Mouse (Mus musculus): ENCODE data around the gene B230104I21Rik. TPM values are rescaled to one million over a fixed set of nuclear protein-coding genes. Genes with fewer than 3 reads are reported as not detected.
A peak's percentile ranks its signal among the peaks of the same experiment; 100 is the strongest.

B230104I21Rik gene
- not detected in 2 replicates for polyA plus RNA-seq (2014; fragmentation: Nextera tagmentation; extraction: Ambion mirVana)

DNA sequence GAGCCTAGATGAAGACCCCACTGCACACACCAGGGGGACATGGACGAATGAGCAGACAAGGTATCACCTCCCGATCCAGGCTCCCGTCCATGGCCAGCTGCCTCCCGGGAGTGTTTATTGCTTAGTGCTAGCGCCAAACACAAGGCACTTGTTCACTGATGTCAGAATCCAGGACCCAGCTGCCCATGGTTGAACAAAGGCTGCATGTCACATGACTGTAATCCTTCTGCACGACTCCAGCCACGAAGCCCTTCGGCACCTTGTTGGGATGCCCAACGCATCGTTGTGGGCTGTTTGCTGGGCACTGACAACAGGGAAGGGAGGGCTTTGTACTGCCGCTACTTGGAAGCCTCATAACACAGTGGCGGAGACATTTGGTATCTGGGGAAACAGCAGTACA is at the start of gene B230104I21Rik:
B230104I21Rik (plus strand) TSS at position 367 of the 400 bp plus-strand sequence.
- H3K9me3 ChIP-seq (ENCODE audit: control insufficient read depth, low read length) = no peaks in the 10 kb centered on the region
- H3K27ac ChIP-seq = peak within 1 kb of the TSS; percentile 43; the same call in 1 of the 2 replicates
- H3K9ac ChIP-seq = no peak within 1 kb of the TSS
- ATAC-seq (ENCODE audit: low FRiP score) (peak; percentile 51; the same call in 1 of the 2 replicates), DNase-seq (ENCODE audit: low spot score) (no peak)
- WGBS = 39% methylated on average over 12 of the region's 12 CpGs
- H3K4me1 ChIP-seq (replicated peaks; ENCODE audit: control insufficient read depth, insufficient read depth, low read length) = peaks cover 20% of the 10 kb centered on the region
- H3K4me2 ChIP-seq (replicated peaks) = peak within 1 kb of the TSS; percentile 40
- H3K36me3 ChIP-seq (replicated peaks; ENCODE audit: control insufficient read depth, insufficient read depth) = no peaks in the 10 kb centered on the region
- peak within 1 kb of the TSS; percentile 16 for H3K4me3 ChIP-seq (replicated peaks; ENCODE audit: low read length)
- H3K27me3 ChIP-seq (ENCODE audit: control insufficient read depth, insufficient read depth, low read length) = peaks cover 9% of the 10 kb centered on the region

DNA sequence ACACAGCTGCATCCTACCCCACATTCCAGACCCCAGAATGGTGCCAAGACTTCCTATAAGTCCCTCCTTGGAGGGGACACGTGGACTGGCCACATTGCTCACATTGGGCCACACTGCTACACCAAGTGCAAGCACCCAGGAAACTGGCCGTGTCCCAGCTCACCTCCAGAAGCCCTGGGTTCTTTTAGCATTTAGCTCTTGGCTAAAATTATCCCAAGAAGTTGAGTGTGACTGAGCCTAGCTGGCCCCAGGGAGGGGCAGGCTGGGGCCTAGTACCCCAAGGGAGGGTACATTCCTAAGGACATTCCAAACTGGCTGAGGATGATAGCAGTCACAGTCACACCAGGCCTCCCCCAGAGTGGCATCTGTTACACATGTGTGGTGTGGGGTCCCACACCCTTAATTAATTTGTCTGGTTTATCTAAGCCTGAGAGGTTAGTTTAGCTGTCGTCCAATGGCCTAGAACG is 42.2 kb upstream of the B230104I21Rik start:
- H3K36me3 ChIP-seq (replicated peaks; ENCODE audit: control insufficient read depth, insufficient read depth) = no peaks in the 10 kb centered on the region
- 0 out of 2 replicates have a peak, but pooled peaks cover 6% of the 10 kb centered on the region for H3K4me1 ChIP-seq (replicated peaks; ENCODE audit: control insufficient read depth, insufficient read depth, low read length)
- H3K4me2 ChIP-seq (replicated peaks) = no peak overlapping the region
- no peak overlapping the region for H3K4me3 ChIP-seq (replicated peaks; ENCODE audit: low read length)
- H3K27me3 ChIP-seq (ENCODE audit: control insufficient read depth, insufficient read depth, low read length) = peaks cover 9% of the 10 kb centered on the region; the same call in 1 of the 2 replicates
- DNase-seq (ENCODE audit: low spot score) (no peak), ATAC-seq (ENCODE audit: low FRiP score) (no peak)
- 69% methylated on average over 4 of the region's 4 CpGs for WGBS
- H3K9ac ChIP-seq = no peak overlapping the region
- no peaks in the 10 kb centered on the region for H3K9me3 ChIP-seq (ENCODE audit: control insufficient read depth, low read length)
- no peak overlapping the region for H3K27ac ChIP-seq

DNA sequence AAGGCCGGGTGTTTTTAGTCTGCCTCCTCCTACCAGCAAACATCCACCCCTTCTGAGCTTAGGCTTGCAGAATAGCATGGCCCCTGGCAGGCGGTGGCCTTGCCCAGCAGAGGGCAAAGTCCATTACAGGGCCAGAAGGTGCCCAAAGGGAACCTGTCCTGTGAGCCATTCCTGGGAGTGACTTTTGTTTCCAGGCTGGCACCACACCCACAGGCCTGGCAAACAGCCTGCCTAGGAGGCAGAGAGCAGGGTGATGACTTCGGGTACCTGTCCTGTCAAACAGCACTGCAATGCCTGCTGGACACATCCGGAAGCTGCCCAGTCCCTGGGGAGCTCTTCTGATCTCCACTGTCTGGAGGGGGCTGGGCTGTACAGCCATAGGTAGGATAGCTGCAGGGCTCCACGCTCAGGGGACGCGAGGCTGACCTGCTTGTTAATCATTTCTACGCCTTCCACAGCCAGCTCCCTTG is 41.6 kb upstream of the B230104I21Rik start:
- Histone ChIP-seq H3K4me1 (replicated peaks; ENCODE audit: control insufficient read depth, insufficient read depth, low read length) (0 out of 2 replicates have a peak, but pooled peaks cover 6% of the 10 kb centered on the region), H3K4me3 (replicated peaks; ENCODE audit: low read length) (no peak overlapping the region), H3K9ac (no peak overlapping the region), H3K36me3 (replicated peaks; ENCODE audit: control insufficient read depth, insufficient read depth) (no peaks in the 10 kb centered on the region), H3K4me2 (replicated peaks) (no peak overlapping the region), H3K27me3 (ENCODE audit: control insufficient read depth, insufficient read depth, low read length) (peaks cover 14% of the 10 kb centered on the region; the same call in 1 of the 2 replicates), H3K9me3 (ENCODE audit: control insufficient read depth, low read length) (no peaks in the 10 kb centered on the region), H3K27ac (no peak overlapping the region)
- DNase-seq (ENCODE audit: low spot score) (no peak), ATAC-seq (ENCODE audit: low FRiP score) (no peak)
- 37% methylated on average over 8 of the region's 8 CpGs for WGBS

DNA sequence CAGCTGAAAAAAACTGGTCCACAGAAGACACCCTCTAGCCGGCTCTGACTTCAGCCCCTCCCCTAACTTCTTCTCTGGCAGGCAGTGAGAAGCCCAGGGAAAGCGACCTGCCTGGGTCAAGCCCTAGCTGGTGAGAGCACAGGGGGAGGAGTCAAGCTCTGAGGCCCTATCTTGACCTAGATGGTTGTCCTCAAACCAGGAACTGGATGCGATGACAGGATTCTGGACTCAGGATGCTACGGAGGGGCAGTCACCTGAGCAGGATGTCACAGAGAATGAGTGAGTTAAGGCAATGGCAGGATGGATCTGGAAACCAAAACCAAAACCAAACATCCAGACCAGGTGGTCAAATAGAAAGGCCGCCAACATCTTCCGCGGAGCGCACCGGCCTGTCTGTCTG is 38.2 kb upstream of the B230104I21Rik start:
- Histone ChIP-seq H3K4me2 (replicated peaks) (no peak overlapping the region), H3K27me3 (ENCODE audit: control insufficient read depth, insufficient read depth, low read length) (peaks cover 37% of the 10 kb centered on the region), H3K4me1 (replicated peaks; ENCODE audit: control insufficient read depth, insufficient read depth, low read length) (peaks cover 16% of the 10 kb centered on the region; the same call in 1 of the 2 replicates), H3K36me3 (replicated peaks; ENCODE audit: control insufficient read depth, insufficient read depth) (no peaks in the 10 kb centered on the region), H3K27ac (no peak overlapping the region), H3K9ac (no peak overlapping the region), H3K4me3 (replicated peaks; ENCODE audit: low read length) (no peak overlapping the region), H3K9me3 (ENCODE audit: control insufficient read depth, low read length) (no peaks in the 10 kb centered on the region)
- ATAC-seq (ENCODE audit: low FRiP score) (no peak), DNase-seq (ENCODE audit: low spot score) (no peak)
- WGBS = 39% methylated on average over 9 of the region's 9 CpGs

DNA sequence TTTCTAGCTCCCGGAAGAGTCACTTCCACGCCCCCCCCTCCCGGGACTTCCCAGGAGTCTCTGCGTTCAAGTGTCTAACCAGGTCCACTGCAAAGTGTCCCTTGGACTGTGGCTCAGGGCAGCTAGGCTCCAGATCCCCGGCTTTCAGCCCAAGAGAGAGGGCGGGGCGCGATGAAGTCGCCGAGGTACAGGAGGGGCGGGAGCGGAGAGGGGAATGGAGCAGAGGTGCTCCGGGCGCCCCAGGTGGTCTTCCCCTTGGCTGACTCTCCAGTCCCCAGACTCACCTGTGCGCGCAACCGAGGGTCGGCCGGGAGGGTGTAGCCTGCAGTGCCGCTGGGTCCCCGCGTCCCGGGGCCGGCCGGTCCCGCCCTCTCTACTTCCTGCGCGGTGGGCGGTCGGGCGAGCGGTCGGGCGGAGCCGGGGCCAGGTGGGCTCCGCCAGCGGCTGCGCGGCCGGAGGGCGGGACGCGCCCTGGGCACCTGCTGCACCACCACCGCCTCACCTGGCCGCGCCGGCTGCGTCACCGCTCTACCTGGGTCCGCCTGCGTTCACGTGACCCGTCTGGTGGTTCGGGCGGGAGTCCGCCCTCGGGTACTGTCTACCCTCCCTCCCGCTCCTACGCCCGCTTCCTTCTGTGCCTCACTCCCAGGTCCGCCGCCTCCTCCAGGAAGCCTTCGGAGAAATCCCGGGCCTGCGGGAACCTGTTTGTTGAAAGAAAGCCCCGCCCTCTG is 36.2 kb upstream of the B230104I21Rik start:
- peaks cover 10% of the 10 kb centered on the region; the same call in 1 of the 2 replicates for H3K4me1 ChIP-seq (replicated peaks; ENCODE audit: control insufficient read depth, insufficient read depth, low read length)
- peak overlapping the region; percentile 76 for H3K4me2 ChIP-seq (replicated peaks)
- whole genome bisulfite sequencing = 2% methylated on average over 62 of the region's 66 CpGs
- peak overlapping the region; percentile 38 for H3K9ac ChIP-seq
- no peaks in the 10 kb centered on the region for H3K9me3 ChIP-seq (ENCODE audit: control insufficient read depth, low read length)
- ATAC-seq (ENCODE audit: low FRiP score) = peak; percentile 50; the same call in 1 of the 2 replicates
- H3K4me3 ChIP-seq (replicated peaks; ENCODE audit: low read length) = peak overlapping the region; percentile 41
- H3K27ac ChIP-seq = no peak overlapping the region
- no peak for DNase-seq (ENCODE audit: low spot score)
- H3K27me3 ChIP-seq (ENCODE audit: control insufficient read depth, insufficient read depth, low read length) = peaks cover 37% of the 10 kb centered on the region
- no peaks in the 10 kb centered on the region for H3K36me3 ChIP-seq (replicated peaks; ENCODE audit: control insufficient read depth, insufficient read depth)

DNA sequence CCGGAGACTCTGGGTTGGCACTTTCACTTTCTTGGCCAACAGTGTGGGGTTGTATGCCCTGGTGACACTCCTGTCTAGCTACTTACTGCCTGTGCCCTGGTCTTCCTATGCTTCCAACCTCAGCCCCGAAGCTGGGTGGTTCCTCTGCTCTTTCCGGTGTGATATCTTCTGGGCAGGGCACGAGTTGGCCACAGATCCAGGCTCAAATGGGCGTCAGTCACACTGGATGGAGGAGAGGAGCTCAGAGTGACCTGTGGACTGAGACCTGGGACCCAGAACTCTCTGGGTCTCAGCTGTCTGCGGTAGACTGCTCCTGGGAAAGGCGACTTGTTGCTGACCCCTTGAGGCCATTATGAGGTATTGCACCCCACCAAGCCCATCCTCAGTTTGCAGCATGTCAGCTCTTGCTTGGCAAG is 34.5 kb upstream of the B230104I21Rik start, which contains the start of gene Arhgef16:
Arhgef16 (minus strand) TSS at position 211 of the 416 bp plus-strand sequence.
- H3K4me3 ChIP-seq (replicated peaks; ENCODE audit: low read length) = no peak within 1 kb of the TSS
- no peak within 1 kb of the TSS for H3K27ac ChIP-seq
- ATAC-seq (ENCODE audit: low FRiP score) (peak; percentile 40; the same call in 1 of the 2 replicates), DNase-seq (ENCODE audit: low spot score) (peak; percentile 71)
- 27% methylated on average over 7 of the region's 7 CpGs for WGBS
- no peaks in the 10 kb centered on the region for H3K9me3 ChIP-seq (ENCODE audit: control insufficient read depth, low read length)
- H3K4me2 ChIP-seq (replicated peaks) = no peak within 1 kb of the TSS
- H3K4me1 ChIP-seq (replicated peaks; ENCODE audit: control insufficient read depth, insufficient read depth, low read length) = peaks cover 10% of the 10 kb centered on the region; the same call in 1 of the 2 replicates
- peaks cover 37% of the 10 kb centered on the region for H3K27me3 ChIP-seq (ENCODE audit: control insufficient read depth, insufficient read depth, low read length)
- no peaks in the 10 kb centered on the region for H3K36me3 ChIP-seq (replicated peaks; ENCODE audit: control insufficient read depth, insufficient read depth)
- no peak within 1 kb of the TSS for H3K9ac ChIP-seq

DNA sequence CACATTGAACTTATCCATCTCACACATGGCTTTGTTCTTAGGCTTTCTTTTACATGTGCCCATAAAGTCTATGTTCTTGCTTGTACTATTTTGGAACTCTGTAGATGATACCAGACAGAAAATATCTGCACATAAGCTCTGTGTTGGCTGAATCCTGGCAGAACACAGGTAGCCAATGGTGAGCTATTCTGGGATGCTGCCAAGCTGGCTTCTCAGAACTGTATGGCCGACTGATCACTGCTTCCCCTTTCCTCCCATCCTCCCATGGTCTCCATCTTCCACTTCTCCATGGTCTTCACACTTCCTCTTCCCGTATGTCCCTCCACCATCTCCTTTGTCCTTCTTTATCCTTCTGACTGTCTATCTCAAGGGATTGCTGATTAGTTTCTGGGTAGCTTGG is 26.8 kb upstream of the B230104I21Rik start:
- no peaks in the 10 kb centered on the region for H3K9me3 ChIP-seq (ENCODE audit: control insufficient read depth, low read length)
- ATAC-seq (ENCODE audit: low FRiP score) (no peak), DNase-seq (ENCODE audit: low spot score) (no peak)
- H3K4me3 ChIP-seq (replicated peaks; ENCODE audit: low read length) = no peak overlapping the region
- H3K27ac ChIP-seq = no peak overlapping the region
- WGBS = 87% methylated on average over 2 of the region's 2 CpGs
- no peak overlapping the region for H3K9ac ChIP-seq
- no peaks in the 10 kb centered on the region for H3K4me1 ChIP-seq (replicated peaks; ENCODE audit: control insufficient read depth, insufficient read depth, low read length)
- H3K4me2 ChIP-seq (replicated peaks) = no peak overlapping the region
- H3K27me3 ChIP-seq (ENCODE audit: control insufficient read depth, insufficient read depth, low read length) = no peaks in the 10 kb centered on the region
- no peaks in the 10 kb centered on the region for H3K36me3 ChIP-seq (replicated peaks; ENCODE audit: control insufficient read depth, insufficient read depth)

DNA sequence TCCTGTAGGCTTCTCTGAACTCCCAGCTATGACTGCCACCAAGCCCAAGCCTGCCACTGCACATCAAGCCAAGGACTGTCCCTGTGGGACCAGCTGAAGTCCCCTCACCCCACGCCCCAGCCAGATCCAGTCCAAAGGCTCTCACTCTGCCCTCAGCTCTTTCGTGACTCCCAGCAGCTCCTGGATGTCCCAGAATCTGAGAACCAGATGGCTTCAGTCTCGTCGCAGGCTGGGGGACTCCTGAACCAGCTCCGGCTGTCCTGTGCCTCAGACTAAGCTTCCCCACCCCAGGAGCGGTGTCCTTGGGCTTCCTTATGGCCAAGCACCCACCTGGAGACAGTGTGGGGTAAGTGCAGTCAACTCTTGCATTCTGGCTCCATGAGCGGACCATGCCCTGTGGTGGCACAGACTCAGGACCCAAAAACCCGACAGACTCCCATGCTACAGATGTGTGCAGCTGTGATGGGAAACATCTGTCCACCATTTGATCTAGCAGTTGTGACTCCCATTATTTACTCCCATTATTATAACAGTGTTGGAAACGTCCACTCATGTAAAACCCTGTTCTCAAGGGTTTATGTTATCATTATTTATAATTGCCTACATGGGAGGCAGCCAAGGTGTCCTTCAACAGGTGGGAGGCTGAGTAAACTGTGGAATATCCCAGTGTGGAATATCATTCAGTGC is 25.2 kb upstream of the B230104I21Rik start:
- no peak for DNase-seq (ENCODE audit: low spot score)
- WGBS = 83% methylated on average over 9 of the region's 9 CpGs

More for the DNA sequence above, 25.2 kb upstream of the B230104I21Rik start:
- H3K27me3 ChIP-seq (ENCODE audit: control insufficient read depth, insufficient read depth, low read length) = no peaks in the 10 kb centered on the region
- no peaks in the 10 kb centered on the region for H3K9me3 ChIP-seq (ENCODE audit: control insufficient read depth, low read length)
- no peak overlapping the region for H3K4me2 ChIP-seq (replicated peaks)
- no peak overlapping the region for H3K9ac ChIP-seq
- no peak for ATAC-seq (ENCODE audit: low FRiP score)
- no peak overlapping the region for H3K27ac ChIP-seq
- no peaks in the 10 kb centered on the region for H3K4me1 ChIP-seq (replicated peaks; ENCODE audit: control insufficient read depth, insufficient read depth, low read length)
- no peak overlapping the region for H3K4me3 ChIP-seq (replicated peaks; ENCODE audit: low read length)
- H3K36me3 ChIP-seq (replicated peaks; ENCODE audit: control insufficient read depth, insufficient read depth) = no peaks in the 10 kb centered on the region
